Mouse (Mus musculus): Measurements from ENCODE around the gene Cytip.
"Not testable (repeated sequence)": the region's sequence is repeated elsewhere in the genome, so short reads cannot be mapped to it uniquely, and the experiment has no call there.

The Cytip gene

DNA sequence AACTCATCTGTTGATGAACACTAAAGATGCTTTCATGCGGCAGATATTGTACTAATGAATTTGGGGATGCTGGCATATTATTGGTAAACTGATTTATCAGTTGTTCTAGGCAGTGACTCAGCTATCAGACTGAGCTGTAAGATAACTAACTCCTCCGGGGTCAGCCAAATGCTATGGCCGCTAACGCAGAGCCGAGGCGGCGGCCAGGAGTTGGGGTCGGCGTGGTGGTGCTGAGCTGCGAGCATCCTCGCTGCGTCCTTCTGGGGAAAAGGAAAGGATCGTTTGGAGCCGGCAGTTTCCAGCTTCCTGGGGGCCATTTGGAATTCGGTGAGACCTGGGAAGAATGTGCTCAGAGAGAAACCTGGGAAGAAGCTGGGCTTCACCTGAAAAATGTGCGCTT lies 87.4 kb downstream of the Cytip start:
- DNase-seq (ENCODE audit: low read depth, low spot score), result not testable (repeated sequence)

DNA sequence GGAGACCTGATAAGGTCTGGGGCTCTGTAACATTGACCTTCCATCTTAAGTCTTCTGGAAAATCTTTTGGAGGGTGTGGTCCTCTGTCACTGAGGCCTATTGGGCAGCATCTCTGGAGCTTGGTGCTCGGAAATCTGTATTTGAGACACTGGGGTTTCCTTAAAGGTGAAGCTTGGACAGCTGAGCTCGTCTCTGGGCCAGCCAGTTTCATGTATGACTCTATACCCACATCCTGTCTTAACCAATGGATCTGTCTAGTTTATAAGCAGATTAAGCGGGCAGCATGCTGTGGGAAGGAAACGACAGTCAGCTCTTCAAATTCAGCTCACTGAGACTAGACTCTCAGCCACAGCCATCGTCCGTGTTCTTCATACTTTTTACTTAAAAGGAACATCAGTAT lies 88.3 kb downstream of the Cytip start:
- no peak for DNase-seq (ENCODE audit: low read depth, low spot score)

DNA sequence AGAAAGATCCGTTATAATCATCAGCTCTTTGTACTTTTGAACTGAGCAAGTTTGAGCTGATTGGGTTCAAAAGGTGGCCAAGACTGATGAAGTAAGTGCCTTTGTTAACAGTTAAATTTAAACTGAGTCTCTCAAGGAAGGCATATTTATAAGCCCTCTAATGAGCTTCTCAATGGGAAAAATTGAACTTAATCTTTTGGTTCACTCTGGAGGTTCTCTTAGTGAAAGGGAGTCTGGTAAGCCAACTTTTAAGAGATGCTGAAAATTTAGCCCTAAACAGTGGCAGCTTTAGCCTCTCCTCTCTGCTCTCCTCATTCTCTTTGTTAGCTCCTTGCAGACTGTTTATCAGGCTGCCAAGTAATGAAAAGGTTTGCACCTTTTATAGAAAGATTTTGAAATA lies 100.5 kb downstream of the Cytip start:
- DNase-seq (ENCODE audit: low read depth, low spot score), result no peak

DNA sequence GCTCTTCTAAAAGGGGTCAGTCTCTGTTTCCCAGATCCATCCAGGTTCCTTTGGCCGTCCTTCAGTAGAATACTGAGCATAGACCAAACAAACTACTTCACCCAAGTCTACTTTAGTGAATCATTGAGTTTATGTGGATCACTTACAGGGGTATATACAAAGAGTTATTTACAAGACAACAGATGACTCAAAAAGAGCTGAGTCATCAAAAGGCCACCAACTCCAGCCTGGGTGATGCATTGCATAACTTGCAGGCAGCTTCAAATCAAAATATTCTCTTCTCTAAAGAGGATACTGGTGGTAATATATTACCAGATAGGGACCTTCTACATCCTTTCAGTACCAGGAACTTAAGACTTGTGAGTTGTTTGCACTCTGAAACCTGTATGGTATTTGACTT lies 108.9 kb downstream of the Cytip start:
- DNase-seq (ENCODE audit: low read depth, low spot score), result no peak

DNA sequence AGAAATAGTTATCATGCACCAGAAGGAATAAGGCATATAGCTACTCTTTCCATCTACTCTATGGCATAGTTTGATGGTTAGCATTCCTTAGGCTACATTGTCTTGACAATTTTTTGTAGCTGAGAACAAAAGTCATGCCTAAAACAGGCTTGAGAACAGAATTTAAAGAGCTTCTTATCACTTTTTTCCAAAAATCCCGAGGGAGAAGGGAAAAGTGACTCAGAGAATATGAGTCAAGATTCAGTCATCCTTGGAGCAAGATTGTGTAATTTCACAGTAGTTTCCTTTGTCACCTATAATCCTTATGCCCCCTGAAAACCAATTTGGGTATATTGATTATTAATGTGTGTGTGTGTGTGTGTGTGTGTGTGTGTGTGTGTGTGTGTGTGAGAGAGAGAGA lies 115.5 kb downstream of the Cytip start:
- DNase-seq (ENCODE audit: low read depth, low spot score), result no peak

Measured in WW6 (cell line).